Mouse (Mus musculus) layer of hippocampus, postnatal 14 days (tissue): ENCODE data around the gene Hspa12b. TPM values are rescaled to one million over a fixed set of nuclear protein-coding genes. Genes with fewer than 3 reads are reported as not detected.
A peak's percentile ranks its signal among the peaks of the same experiment; 100 is the strongest.
"Not testable (repeated sequence)": the region's sequence is repeated elsewhere in the genome, so short reads cannot be mapped to it uniquely, and the experiment has no call there.

Source experiments
- DNase-seq, 2 experiments: peaks; one replicate each; pipeline ENCODE4 v3.0.0; 2021 to 2022; ENCODE audit warnings: low spot score in 2 of 2, mixed read lengths in 1 of 2
- long read RNA-seq, 2 experiments: library from polyadenylated mRNA; stranded (forward); transcript quantifications; one replicate each; pipeline ENCODE4 v2.0.0; 2021
- total RNA-seq, 2 experiments: library from RNA; stranded (reverse); gene quantifications; 2 replicates each; pipeline ENCODE4 v1.2.3; 2021

The Hspa12b gene
- total RNA-seq, result 10 to 100 TPM in 1 of 2 experiments, 1 to 10 TPM in 1; 8.8 to 12.5 TPM
- long read RNA-seq, experiment 1, partial matches to known transcripts, result 0 of 6 reads
- long read RNA-seq, experiment 1, other reads (novel, unspliced or antisense), result 5 of 6 reads
- long read RNA-seq, experiment 2, partial matches to known transcripts, result 0 of 2 reads
- long read RNA-seq, experiment 2, other reads (novel, unspliced or antisense), result 2 of 2 reads

DNA sequence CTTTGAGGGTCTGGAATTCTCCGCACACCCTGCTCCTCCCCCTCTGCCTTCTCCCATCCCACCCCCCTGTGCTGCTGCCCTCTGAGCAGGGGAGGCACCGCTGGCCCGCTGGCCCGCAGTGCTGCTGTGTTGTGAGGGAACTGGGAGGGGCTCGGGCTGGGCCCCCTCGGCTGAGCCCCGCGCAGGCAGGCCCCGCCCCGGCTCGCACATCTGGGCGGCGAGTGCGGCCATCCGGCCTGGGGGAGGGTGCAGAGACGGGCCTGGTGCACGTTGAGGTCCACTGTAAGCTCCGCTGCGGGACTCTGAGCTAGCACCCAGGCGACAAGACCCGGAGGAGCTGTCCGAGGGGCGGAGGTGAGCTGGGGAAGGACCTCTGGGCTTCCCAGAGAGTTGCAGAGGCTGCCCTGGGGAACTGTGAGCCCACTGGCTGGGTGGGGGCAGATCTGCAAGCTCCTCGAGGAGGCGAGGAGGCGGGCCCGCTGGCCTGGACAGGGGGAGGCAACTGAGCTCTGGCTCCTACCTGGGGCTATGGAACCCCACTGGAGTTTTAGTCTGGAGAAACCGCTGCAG, at the start of gene Hspa12b:
Hspa12b (plus strand) TSS at position 120 of the 570 bp plus-strand sequence.
- DNase-seq, result no peak

- DNase-seq, result no peak
Measured at GRCm38 (mm10) chr2:131080507-131080906, 46.6 kb upstream of the Hspa12b start.

DNA sequence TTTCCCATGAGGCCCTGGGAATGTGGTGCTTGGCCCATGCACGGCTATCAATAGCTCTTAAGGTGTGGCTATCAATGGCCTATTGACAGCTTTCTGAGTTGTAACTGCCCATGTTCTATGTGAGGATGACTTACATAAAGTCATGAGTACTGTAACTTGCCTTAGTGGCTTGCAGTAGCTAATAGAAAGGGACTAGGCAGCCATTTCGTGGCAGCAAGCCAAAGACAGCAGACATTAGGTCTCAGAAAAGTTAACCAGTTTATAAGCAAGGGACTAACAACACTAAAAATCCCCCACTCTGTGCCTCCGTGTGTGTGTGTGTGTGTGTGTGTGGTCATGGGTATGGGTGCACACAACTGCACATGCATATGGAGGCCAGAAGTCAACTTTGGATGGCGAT, 42.9 kb upstream of the Hspa12b start:
- DNase-seq, result no peak

- no peak for DNase-seq
Measured at GRCm38 (mm10) chr2:131086667-131087390, 40.3 kb upstream of the Hspa12b start, which contains the start of gene Siglec1. Siglec1 (minus strand) TSS chr2:131086765.

GRCm38 (mm10) chr2:131088581-131088980, 38.5 kb upstream of the Hspa12b start:
- DNase-seq, result no peak

- no peak for DNase-seq
Measured at GRCm38 (mm10) chr2:131089634-131090033, 37.4 kb upstream of the Hspa12b start.

- no peak for DNase-seq
Measured at GRCm38 (mm10) chr2:131090852-131091251, 36.2 kb upstream of the Hspa12b start.

- no peak for DNase-seq
Measured at GRCm38 (mm10) chr2:131093577-131093976, 33.5 kb upstream of the Hspa12b start.

DNA sequence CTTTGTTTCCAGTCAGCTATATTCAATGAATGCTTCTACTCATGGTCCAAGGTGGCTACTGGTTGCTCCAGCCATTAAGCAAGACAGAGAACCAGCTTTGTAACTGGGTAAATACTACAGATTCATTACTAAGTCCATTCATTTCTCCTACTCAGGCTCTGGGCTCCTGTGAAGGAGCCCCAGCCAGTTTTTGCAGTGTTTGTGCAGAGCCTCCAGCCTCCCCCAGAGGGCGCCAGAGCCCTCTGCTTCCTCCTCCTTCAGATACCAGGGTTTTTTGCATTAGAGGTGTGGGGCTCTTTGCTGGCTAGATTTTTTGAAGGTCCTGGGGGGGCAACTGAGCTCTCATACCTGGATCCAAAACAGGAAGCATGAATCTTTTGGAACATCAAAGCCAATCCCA, 32.3 kb upstream of the Hspa12b start:
- peak; percentile 76 to 86 for DNase-seq

DNA sequence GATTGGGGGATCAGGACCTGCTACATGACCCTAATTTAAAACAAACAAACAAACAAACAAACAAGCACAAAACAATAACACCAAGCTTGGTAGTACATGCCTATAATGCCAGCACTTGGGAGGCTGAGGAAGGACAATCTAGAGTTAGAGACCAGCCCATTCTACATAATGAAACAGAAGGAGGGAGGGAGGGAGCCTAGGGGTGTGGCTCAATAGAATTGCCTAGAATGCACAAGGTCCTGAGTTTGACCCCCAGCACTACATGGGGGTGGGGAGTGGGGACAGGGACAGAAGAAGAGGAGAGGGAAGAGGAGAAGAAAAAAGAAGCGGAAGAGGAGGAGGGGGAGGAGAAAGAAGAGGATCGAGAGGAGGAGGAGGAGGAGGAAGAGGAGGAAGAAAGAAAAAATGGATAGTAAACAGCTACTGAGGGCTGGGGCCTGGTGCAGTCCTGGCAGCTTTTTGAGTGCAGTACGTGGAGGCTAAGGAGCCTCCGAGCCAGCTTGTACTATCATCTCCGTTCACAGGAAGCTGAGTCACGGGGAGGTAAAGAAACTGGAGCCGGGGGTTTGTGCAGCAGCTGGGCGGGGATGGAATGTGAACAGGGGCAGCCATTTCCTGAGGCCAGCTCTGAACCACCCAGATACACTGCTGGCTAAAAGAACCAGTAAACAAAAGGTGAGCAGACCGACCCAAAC, 30.8 kb upstream of the Hspa12b start:
- no peak for DNase-seq

DNA sequence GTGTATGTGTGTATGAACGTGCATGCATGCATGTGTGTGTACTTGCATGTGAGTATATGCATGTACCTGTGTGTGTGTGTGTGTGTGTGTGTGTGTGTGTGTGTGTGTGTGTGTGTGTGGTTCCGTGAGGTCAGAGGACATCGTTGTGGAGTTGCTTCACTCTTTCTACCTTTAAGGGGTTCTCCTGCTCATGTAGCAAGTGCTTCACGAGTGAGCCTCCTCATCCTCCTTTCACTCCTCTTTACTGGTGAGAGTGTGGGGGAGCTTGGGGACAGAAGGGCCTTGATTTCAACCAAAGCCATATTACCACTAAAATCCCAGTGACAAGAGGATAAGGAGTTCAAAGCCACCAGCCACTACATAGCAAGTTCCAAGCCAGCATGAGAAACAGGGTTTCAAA, 30.0 kb upstream of the Hspa12b start:
- no peak for DNase-seq

DNA sequence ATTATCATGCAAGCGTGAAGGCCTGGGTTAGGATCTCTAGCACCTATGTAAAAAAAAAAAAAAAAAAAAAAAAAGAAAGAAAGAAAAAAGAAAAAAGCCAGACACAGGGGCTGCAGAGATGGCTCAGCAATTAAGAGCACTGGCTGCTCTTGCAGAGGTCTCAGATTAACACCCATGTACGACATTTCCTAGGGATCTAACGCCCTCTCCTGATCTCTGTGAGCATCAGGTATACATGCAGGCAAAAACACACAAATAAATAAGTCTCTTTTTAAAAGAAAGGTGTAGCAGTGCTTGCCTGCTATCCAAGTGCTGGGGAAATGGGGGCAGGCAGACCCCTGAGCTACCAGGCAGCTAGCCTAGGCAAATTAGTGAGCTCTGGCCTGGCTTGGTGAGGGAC, 25.6 kb upstream of the Hspa12b start:
- DNase-seq, result no peak

DNA sequence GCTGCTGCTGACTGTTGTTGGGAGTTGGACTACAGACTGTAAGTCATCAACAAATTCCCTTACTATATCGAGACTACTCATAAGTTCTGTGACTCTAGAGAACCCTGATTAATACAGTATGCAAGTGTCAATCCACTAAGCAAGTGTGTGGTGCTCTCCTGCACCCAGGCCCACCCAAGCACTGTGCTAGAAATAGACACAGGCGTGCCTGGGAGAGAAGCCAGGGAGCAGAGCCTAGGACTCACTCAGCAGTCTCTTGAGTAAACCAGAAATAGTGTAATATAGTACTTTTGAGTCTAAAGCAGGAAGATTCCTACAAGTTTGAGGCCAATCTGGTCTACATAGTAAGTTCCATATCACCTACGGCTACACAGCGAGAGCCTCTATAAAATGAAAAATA, 23.1 kb upstream of the Hspa12b start:
- DNase-seq, result no peak

- not testable (repeated sequence) for DNase-seq
Measured at GRCm38 (mm10) chr2:131105061-131105460, 22.0 kb upstream of the Hspa12b start.

- no peak for DNase-seq
Measured at GRCm38 (mm10) chr2:131105989-131106388, 21.1 kb upstream of the Hspa12b start.

DNA sequence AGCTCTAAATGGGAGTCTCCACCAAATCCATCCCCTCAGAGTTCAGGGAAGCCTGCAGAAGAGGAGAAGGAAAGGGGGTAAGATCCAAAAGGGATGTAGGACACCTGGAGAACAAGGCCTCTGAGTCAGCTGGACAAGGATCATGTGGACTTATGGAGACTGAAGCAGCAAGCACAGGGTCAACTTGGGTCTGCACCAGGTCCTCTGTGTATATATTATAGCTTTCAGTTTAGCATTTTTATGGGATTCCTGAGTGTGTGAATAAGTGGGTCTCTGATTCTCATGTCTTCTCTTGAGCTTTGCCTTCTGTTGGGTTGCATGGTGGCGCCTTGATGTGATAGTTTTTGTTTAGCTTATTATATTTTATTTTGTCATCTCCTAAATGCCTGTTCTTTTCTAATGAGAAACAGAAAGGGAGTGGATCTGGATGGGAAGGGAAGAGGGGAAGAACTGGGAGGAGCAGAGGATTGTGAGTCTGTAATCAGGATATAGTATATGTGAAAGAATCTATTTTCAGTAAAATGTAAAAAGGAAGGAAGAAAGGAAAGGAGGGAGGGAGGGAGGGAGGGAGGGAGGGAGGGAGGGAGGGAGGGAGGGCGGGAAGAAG, 8.0 kb upstream of the Hspa12b start:
- DNase-seq, result no peak

- peak in 1 of 2 experiments; percentile 23 for DNase-seq
Measured at GRCm38 (mm10) chr2:131124166-131124565, 2.9 kb upstream of the Hspa12b start.

DNA sequence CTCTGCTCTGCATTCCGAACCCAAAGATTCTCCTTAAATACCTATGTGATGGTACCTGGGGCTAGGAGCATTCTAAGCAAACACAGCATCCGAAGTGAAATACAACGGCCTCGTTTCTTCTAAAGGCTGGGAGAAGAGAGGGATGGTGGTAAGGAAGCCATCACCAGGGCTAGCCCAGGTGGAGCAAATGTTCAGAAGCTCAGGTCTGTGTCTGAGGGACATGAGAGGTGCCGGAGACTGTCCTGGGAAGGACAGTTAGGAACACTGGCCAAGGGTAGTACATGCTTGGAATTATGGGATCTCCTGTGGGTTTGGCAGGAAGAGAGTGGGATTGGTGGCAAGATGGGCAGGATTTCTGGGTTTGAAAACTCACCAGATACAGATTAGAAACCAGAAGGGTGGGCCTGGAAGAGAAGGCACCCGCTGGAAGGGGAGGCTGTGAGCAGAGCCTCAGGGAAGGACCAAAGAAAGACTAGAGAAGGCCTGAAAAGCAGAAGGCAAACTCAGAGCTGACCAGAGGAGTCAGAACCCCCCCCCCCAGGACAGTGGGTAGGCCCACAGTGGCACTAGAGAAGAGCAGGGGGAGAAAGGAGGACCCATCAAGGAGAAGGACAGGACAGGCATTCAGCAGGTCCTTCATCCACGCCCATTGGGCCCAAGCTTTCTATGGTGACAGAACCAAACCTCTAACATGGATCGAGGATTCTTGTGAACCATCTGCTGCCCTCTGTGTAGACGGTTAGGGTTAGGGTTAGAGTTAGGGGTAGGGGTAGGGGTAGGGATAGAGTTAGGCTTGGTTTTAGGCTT, 1.7 kb upstream of the Hspa12b start:
- DNase-seq, result no peak

GRCm38 (mm10) chr2:131125964-131126815, 890 bp upstream of the Hspa12b start:
- no peak for DNase-seq

GRCm38 (mm10) chr2:131128211-131128610, 1.1 kb downstream of the Hspa12b start:
- no peak for DNase-seq
